In genomic region chr3:41171310-41171709, GRCm38 (mm10) we compare ENCODE assay signal across 21 mouse cellular contexts.
A peak's percentile ranks its signal among the peaks of the same experiment; 100 is the strongest.
DNase-seq lines count a peak whose midpoint lies in the region; ATAC-seq lines count a peak whose summit lies in the region.
"Had no signal": no experiment of that assay in that cellular context is flagged by ENCODE, and none has a peak within 500 bp of the region (broad histone marks: within the 10 kb centered on the region; RNA-seq: fewer than 3 reads in every experiment).

No protein-coding gene starts in this region.

- no peaks in the 10 kb centered on the region for H3K36me3 ChIP-seq in heart, embryonic 12.5 days
- no peaks in the 10 kb centered on the region for H3K36me3 ChIP-seq in intestine, embryonic 16.5 days (ENCODE audit: control insufficient read depth, insufficient read depth, low read length)
- no peaks in the 10 kb centered on the region for H3K36me3 ChIP-seq in intestine, embryonic 15.5 days
- no peaks in the 10 kb centered on the region for H3K36me3 ChIP-seq in liver, embryonic 13.5 days
- no peaks in the 10 kb centered on the region for H3K36me3 ChIP-seq in kidney, embryonic 16.5 days (ENCODE audit: insufficient read depth, low read length)
- H3K36me3 ChIP-seq: embryonic facial prominence, embryonic 15.5 days; hindbrain, embryonic 12.5 days; stomach, embryonic 15.5 days had no signal

- no peak overlapping the region for H3K4me3 ChIP-seq in heart, embryonic 12.5 days
- H3K4me3 ChIP-seq in intestine, embryonic 16.5 days (ENCODE audit: low read length): no peak overlapping the region
- no peak overlapping the region for H3K4me3 ChIP-seq in intestine, embryonic 15.5 days (replicated peaks)
- H3K4me3 ChIP-seq in liver, embryonic 13.5 days (replicated peaks): no peak overlapping the region
- no peak overlapping the region for H3K4me3 ChIP-seq in kidney, embryonic 16.5 days (ENCODE audit: low read length)
- H3K4me3 ChIP-seq: embryonic facial prominence, embryonic 15.5 days; forebrain, embryonic 13.5 days; hindbrain, embryonic 12.5 days; stomach, embryonic 15.5 days had no signal

- DNase-seq in heart, postnatal 36 days: no peak
- DNase-seq in liver, embryonic 13.5 days: no peak
- DNase-seq in ovary, postnatal 10 days (ENCODE audit: low spot score): no peak
- no peak for DNase-seq in kidney, adult 11 months
- DNase-seq: adrenal gland, postnatal 10 days; B cell, adult 2 months; cerebellum, adult 8-10 months; embryo, embryonic 11 days; gastrocnemius, postnatal 25 days; kidney, postnatal 25 days; layer of hippocampus, adult 9-11 months; lung, postnatal 10 days had no signal

- H3K4me1 ChIP-seq in heart, embryonic 12.5 days (replicated peaks): peaks cover 41% of the 10 kb centered on the region
- no peaks in the 10 kb centered on the region for H3K4me1 ChIP-seq in intestine, embryonic 16.5 days (ENCODE audit: control insufficient read depth, insufficient read depth, low read length)
- H3K4me1 ChIP-seq in intestine, embryonic 15.5 days (replicated peaks): no peaks in the 10 kb centered on the region
- peaks cover 62% of the 10 kb centered on the region for H3K4me1 ChIP-seq in liver, embryonic 13.5 days (replicated peaks)
- peaks cover 5% of the 10 kb centered on the region; the same call in 1 of the 2 replicates for H3K4me1 ChIP-seq in kidney, embryonic 16.5 days (ENCODE audit: insufficient read depth, low read length)
- H3K4me1 ChIP-seq: embryonic facial prominence, embryonic 15.5 days; forebrain, embryonic 13.5 days; hindbrain, embryonic 12.5 days; stomach, embryonic 15.5 days had no signal

- H3K4me2 ChIP-seq in heart, embryonic 12.5 days: no peak overlapping the region
- no peak overlapping the region for H3K4me2 ChIP-seq in intestine, embryonic 16.5 days (ENCODE audit: low read depth, low read length)
- H3K4me2 ChIP-seq in intestine, embryonic 15.5 days (replicated peaks): no peak overlapping the region
- H3K4me2 ChIP-seq in liver, embryonic 13.5 days: no peak overlapping the region
- H3K4me2 ChIP-seq in kidney, embryonic 16.5 days (replicated peaks; ENCODE audit: low read depth, low read length): no peak overlapping the region
- H3K4me2 ChIP-seq: embryonic facial prominence, embryonic 15.5 days; forebrain, embryonic 13.5 days; hindbrain, embryonic 12.5 days; stomach, embryonic 15.5 days had no signal

- 81% methylated on average over 4 of the region's 4 CpGs for WGBS in heart, embryonic 12.5 days
- 85% methylated on average over 4 of the region's 4 CpGs for WGBS in intestine, embryonic 16.5 days
- WGBS in intestine, embryonic 15.5 days: 90% methylated on average over 4 of the region's 4 CpGs
- WGBS in liver, embryonic 13.5 days (ENCODE audit: insufficient replicate concordance): 61% methylated on average over 4 of the region's 4 CpGs
- WGBS in kidney, embryonic 16.5 days: 88% methylated on average over 4 of the region's 4 CpGs

- H3K27me3 ChIP-seq in heart, embryonic 12.5 days (replicated peaks): no peaks in the 10 kb centered on the region
- no peaks in the 10 kb centered on the region for H3K27me3 ChIP-seq in intestine, embryonic 16.5 days (replicated peaks; ENCODE audit: control insufficient read depth, insufficient read depth, low read length)
- no peaks in the 10 kb centered on the region for H3K27me3 ChIP-seq in intestine, embryonic 15.5 days (replicated peaks)
- no peaks in the 10 kb centered on the region for H3K27me3 ChIP-seq in liver, embryonic 13.5 days
- no peaks in the 10 kb centered on the region for H3K27me3 ChIP-seq in kidney, embryonic 16.5 days (ENCODE audit: insufficient read depth, low read length)
- H3K27me3 ChIP-seq: embryonic facial prominence, embryonic 15.5 days; forebrain, embryonic 13.5 days; hindbrain, embryonic 12.5 days; stomach, embryonic 15.5 days had no signal

- no peak for ATAC-seq in heart, embryonic 12.5 days (ENCODE audit: insufficient number of reproducible peaks, low FRiP score)
- 0 out of 2 replicates have a peak, but pooled peaks have one; percentile 13 for ATAC-seq in intestine, embryonic 16.5 days
- no peak for ATAC-seq in intestine, embryonic 15.5 days
- peak; percentile 51 for ATAC-seq in liver, embryonic 13.5 days (ENCODE audit: low read depth)
- ATAC-seq in kidney, embryonic 16.5 days (ENCODE audit: low FRiP score, low TSS enrichment): no peak
- ATAC-seq: forebrain, embryonic 13.5 days; inflammation-experienced regulatory T-cells, adult 6 months had no signal

- peaks cover 3% of the 10 kb centered on the region; the same call in 1 of the 2 replicates for H3K9me3 ChIP-seq in heart, embryonic 12.5 days (replicated peaks)
- H3K9me3 ChIP-seq in intestine, embryonic 16.5 days (ENCODE audit: control insufficient read depth, low read length): no peaks in the 10 kb centered on the region
- H3K9me3 ChIP-seq in intestine, embryonic 15.5 days: no peaks in the 10 kb centered on the region
- H3K9me3 ChIP-seq in liver, embryonic 13.5 days (replicated peaks): no peaks in the 10 kb centered on the region
- H3K9me3 ChIP-seq in kidney, embryonic 16.5 days (ENCODE audit: low read length): peaks cover 4% of the 10 kb centered on the region; the same call in 1 of the 2 replicates
- H3K9me3 ChIP-seq: embryonic facial prominence, embryonic 15.5 days; forebrain, embryonic 13.5 days; hindbrain, embryonic 12.5 days; stomach, embryonic 15.5 days had no signal

- 0 out of 2 replicates have a peak overlapping the region, but pooled peaks have one; percentile 88 for H3K27ac ChIP-seq in heart, embryonic 12.5 days (ENCODE audit: poor library complexity, severe bottlenecking)
- no peak overlapping the region for H3K27ac ChIP-seq in intestine, embryonic 16.5 days (ENCODE audit: low read length)
- H3K27ac ChIP-seq in intestine, embryonic 15.5 days: no peak overlapping the region
- peak overlapping the region; percentile 98 for H3K27ac ChIP-seq in liver, embryonic 13.5 days
- H3K27ac ChIP-seq in kidney, embryonic 16.5 days (ENCODE audit: low read length): no peak overlapping the region
- H3K27ac ChIP-seq: embryonic facial prominence, embryonic 15.5 days; forebrain, embryonic 13.5 days; hindbrain, embryonic 12.5 days; stomach, embryonic 15.5 days had no signal

- intact Hi-C loops in heart, postnatal 36 days (cut with DNase I): no loop called here

- H3K9ac ChIP-seq in heart, embryonic 12.5 days: no peak overlapping the region
- no peak overlapping the region for H3K9ac ChIP-seq in intestine, embryonic 16.5 days (ENCODE audit: low read depth, low read length)
- no peak overlapping the region for H3K9ac ChIP-seq in intestine, embryonic 15.5 days
- H3K9ac ChIP-seq in liver, embryonic 13.5 days: peak overlapping the region; percentile 42
- H3K9ac ChIP-seq in kidney, embryonic 16.5 days (replicated peaks; ENCODE audit: low read length): no peak overlapping the region
- H3K9ac ChIP-seq: embryonic facial prominence, embryonic 15.5 days; forebrain, embryonic 13.5 days; hindbrain, embryonic 12.5 days; stomach, embryonic 15.5 days had no signal

Comparison
In these comparisons a context has a peak if more than half of its experiments do, and no peak if none do; other contexts are left out.
1. ATAC-seq: peak in intestine, embryonic 16.5 days (single experiment) and liver, embryonic 13.5 days (single experiment); none in heart, embryonic 12.5 days (single experiment), intestine, embryonic 15.5 days (single experiment) and kidney, embryonic 16.5 days (single experiment).
2. H3K27ac ChIP-seq: peak in heart, embryonic 12.5 days (single experiment) and liver, embryonic 13.5 days (single experiment); none in intestine, embryonic 16.5 days (single experiment), intestine, embryonic 15.5 days (single experiment) and kidney, embryonic 16.5 days (single experiment).